Mouse (Mus musculus): Measurements from ENCODE around the gene Mtln. TPM values are rescaled to one million over a fixed set of nuclear protein-coding genes. Genes with fewer than 3 reads are reported as not detected.

The Mtln gene
- 10 to 100 TPM; 54.5 to 57.6 TPM for total RNA-seq (2021)

GRCm38 (mm10) chr2:127791919-127792603 is at the start of gene Mtln:
TSS of gene Mtln (minus strand) at chr2:127792488.
- peak; percentile 89 to 91 for DNase-seq

DNA sequence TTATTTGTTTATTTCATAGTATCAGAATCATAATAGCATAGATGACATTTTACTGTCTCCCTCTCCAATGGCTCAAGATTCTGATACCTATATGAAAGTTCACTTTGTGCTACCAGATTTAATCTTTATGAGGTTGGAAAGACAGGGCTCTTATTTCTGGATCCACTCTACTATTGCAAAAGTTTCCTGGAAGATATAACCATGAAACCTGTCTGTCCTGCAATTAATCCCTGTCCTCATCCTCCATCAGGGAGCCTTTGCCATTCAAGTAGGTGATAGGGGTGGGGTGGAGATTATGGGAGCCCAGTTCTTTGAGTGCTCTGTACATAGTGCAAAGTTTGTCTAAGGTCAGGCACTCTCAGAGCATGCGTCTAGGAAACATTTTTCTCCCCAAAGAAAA is 49.1 kb upstream of the Mtln start:
- DNase-seq: no peak

- DNase-seq: no peak
Observed at GRCm38 (mm10) chr2:127839425-127839824, 47.1 kb upstream of the Mtln start.

DNA sequence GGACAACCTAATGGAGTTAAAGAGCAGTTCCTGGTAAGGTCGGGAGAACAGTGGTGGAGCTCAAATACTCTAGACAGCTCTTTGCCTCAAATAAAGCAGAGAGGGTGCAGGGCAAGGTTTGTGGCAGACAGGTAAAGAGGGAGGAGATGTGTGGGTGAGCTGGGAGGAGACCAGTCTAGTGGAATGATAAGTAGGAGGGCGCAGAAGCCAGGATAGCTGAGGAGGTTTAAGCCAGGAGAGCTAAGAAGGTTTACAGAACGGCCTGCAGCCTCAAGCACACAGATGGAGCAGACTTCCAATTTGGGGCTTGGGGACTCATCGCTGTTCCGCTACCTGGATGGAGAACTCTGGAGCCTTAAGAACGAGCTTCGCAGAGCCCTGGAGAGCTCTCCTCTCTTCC is 46.3 kb upstream of the Mtln start, which contains the start of gene Acoxl:
Acoxl (plus strand) TSS at position 301 of the 400 bp plus-strand sequence.
- DNase-seq: no peak

DNA sequence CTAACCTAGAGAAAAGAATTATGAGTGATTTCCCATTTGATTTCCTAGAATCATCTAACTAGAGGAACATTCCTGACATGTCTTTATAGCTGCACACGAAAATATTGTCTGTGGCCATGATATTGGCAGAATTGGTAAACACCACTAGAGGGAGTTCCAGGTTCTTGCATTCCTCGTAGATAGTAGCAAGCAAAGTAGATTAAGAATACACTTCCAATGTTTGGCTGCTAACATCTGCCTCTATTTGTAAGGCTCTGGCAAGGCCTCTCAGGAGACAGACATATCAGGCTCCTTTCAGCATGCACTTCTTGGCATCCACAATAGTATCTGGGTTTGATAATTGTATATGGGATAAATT is 40.5 kb upstream of the Mtln start:
- DNase-seq: no peak

GRCm38 (mm10) chr2:127832103-127832832 is 40.0 kb upstream of the Mtln start:
- DNase-seq: no peak

- peak; percentile 84 to 87 for DNase-seq
Observed at GRCm38 (mm10) chr2:127831401-127832102, 39.3 kb upstream of the Mtln start, which contains the start of gene Bub1. TSS of gene Bub1 (minus strand) at chr2:127831865.

DNA sequence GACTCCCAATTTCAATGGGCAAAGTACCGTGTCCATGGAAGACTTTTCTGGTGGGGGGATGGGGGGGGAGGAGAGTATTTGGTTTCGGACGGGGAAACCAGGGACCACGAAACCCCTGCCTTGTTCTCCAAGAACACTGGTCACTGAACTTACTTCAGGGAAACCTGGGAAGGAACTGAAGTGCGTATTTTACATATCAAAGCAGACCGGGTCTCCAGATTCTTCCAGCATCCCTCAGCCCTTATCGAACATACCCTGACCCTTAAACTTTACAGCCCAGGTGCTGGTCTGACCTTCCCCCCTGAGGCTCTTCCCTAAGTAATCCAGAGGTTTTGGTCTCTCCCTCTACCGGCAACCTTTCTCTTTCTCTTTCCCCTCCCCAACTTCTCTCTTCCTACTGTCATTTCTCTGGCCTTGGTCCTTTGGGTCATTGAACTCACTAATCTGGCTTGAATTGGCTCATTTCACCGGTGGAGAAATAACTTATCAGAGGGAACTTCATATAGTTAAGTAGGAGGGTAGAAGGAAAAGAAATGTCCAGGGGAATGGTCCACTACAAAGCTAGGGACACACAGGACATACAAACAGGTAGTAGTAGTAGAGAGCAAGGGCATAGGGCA is 2.5 kb downstream of the Mtln start:
- no peak for DNase-seq

DNA sequence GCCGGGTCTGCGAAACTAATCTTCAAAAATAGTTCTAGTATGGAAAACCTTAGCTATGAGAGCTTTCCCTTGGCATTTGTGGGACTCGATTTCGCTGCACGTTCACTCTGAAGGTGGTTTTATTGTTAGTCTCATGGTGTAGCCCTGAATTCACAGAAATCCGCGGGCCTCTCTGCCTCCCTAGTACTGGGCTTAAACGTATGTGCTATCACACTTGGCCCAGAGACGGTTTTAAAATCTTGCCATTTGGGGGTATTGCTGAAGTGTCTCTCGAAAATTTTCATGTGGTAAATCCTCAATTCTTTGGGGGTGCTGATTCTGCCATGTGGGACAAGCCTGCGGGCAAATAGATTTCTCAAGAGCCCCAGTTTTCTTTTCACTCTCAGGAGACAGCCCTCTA is 3.1 kb downstream of the Mtln start:
- DNase-seq: no peak

- peak; percentile 84 to 85 for DNase-seq
Observed at GRCm38 (mm10) chr2:127788440-127789116, 3.7 kb downstream of the Mtln start, which contains the start of gene Nphp1. TSS of gene Nphp1 (minus strand) at chr2:127788897.

DNA sequence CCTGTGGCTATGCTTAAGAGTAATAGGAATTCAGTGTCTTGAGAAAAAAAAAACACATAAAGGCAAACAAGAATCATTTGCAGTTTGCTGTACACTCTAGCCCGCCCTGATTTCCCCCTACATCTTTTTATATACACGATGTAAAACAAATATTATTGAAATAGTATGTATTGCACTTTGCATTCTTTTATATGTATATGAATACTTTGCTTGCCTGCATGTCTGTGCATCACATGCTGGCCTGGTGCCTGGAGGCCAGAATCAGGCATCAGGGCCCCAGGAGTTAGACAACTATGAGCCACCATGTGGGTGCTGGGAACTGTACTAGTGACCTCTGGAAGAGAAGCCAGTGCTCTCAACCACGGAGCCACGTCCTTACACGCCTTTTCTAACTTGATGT is 5.1 kb downstream of the Mtln start:
- no peak for DNase-seq

- DNase-seq: no peak
Observed at GRCm38 (mm10) chr2:127778451-127778850, 13.8 kb downstream of the Mtln start.

GRCm38 (mm10) chr2:127775013-127775412 is 17.3 kb downstream of the Mtln start:
- DNase-seq: no peak

GRCm38 (mm10) chr2:127774578-127774941 is 17.7 kb downstream of the Mtln start:
- DNase-seq: no peak

GRCm38 (mm10) chr2:127773938-127774577 is 18.2 kb downstream of the Mtln start:
- peak in 1 of 2 experiments; percentile 14 for DNase-seq

DNA sequence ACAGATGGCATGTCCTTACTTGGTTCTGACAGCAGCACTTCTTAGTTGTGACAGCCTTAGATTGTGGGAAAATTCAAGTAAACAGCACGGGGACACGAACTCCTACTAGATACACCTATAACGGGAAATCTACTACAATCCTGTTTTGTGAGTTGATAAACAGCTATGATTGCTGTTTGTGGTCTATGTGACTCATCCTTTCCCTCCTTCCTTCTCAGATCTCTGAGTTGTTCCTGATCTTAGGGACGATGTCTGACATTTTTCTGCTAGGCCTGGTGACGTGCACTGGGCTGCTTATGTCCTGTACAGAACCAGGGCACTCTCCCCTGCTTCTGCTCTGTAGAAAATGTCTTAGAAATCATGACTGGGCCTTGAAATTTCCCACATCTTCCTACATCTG is 30.7 kb downstream of the Mtln start:
- no peak for DNase-seq

GRCm38 (mm10) chr2:127760429-127761000 is 31.8 kb downstream of the Mtln start:
- DNase-seq: no peak

- no peak for DNase-seq
Observed at GRCm38 (mm10) chr2:127760014-127760413, 32.3 kb downstream of the Mtln start.

DNA sequence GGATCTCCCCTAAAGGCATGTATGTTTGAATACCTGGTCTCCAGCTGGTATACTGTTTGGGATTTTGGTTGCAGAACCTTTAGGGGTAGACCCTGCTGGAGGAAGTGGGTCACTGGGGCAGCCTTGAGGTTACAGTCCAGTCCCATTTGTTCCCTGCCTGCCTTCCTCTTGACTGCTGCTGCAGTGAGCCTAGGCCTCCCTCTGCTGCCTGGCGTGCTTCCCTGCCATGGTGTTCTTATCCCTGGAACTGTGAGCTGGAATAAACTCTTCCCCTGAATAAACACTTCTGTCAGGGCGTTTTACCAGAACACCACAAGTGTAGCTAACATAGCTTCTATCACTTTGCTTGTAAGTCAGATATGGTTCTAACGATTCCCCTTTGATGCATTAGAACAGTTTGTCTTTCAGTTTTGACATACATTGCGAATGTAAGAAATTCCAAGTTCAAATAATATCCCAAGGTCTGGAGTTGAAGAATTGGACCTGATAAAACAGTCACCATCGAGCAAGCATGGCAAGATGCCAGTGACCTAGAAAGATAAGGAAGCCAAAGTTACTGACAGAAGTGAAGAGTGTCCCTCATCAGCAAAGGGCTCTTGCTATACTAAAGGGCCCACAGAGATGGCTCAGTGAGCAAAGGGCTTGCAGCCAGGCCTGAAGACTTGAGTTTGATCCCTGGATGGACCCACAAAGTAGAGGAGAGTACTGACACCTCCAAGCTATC is 33.0 kb downstream of the Mtln start:
- no peak for DNase-seq

DNA sequence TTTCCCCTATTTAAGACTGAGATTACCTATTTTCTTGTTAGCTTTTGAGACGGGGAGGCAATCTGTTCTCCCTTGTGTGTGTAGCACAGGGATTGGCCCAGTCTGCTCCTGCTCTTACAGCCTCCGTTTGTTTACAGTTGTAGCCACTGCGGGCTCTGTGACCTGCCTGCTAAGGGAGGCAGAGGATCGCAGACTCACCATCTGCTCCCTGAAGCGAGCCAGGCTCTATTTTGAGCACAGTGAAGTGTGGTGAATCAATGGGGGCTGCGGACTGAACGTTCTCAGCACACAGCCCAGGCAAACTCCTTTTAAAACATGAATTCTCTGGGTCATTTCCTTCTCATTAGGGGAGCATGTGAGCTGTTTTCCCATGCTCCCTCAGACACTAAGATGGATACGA is 35.1 kb downstream of the Mtln start:
- peak; percentile 56 to 62 for DNase-seq

- DNase-seq: no peak
Observed at GRCm38 (mm10) chr2:127754113-127754512, 38.2 kb downstream of the Mtln start.
